Mouse (Mus musculus): ENCODE data around the gene Cfap44.
"Not testable (repeated sequence)": the region's sequence is repeated elsewhere in the genome, so short reads cannot be mapped to it uniquely, and the experiment has no call there.

Gene Cfap44

DNA sequence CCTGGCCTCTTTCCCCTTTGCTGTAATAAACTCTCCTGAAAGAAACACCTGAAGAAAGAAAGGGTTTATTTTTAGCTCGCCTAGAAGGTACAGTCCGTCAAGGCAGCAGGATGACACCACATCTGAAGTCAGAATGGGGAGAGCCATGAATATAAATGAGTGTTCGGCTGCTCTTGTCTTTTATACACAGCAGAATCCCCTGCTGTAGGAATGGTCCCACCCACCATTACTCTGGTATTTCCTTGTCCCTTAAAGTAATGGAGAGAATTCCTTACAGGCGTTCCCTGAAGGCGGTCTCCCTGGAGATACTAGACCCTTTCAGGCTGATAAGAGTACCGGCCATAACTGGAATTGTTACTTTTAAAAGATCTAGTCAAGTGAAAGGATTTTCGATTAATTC, 35.4 kb downstream of the Cfap44 start:
- no peak for DNase-seq (ENCODE audit: low spot score)

DNA sequence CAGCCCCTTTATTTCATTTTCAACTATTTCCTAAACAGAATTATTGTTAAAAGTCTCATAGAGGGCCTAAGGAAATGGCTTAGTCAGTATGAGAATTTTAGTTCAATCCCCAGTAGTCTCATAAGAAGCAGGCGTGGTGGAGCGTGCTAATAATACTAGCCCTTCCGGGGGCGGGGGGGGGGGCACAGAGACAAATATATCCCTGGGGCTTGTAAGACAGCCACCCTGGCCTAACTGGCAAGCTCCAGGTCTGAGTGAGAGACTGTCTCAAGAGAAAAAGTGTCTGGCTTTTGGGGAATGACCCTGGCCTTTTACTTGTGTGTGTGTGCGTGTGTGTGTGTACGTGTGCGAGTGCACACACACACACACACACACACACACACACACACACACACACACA, 40.3 kb downstream of the Cfap44 start:
- DNase-seq (ENCODE audit: low spot score) = no peak

DNA sequence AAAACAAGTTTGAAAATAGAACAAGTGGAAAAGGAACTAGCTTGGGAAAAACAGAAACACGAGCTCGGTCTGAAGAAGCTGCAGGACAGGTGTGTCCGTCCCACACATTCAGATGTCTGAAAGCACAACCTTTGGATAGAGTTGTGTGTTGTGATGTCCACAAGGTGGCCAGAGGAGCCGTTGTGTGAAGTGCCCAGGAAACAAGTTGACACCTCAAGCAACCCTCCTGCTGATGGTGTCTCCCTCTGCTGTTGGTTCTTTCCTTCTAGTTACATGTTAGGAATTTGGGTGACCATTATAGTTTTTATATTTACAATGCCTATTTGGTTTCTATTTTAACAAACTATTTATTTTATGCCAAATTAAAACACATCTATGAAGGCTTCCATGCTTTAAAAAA, 40.9 kb downstream of the Cfap44 start:
- DNase-seq (ENCODE audit: low spot score) = no peak

DNA sequence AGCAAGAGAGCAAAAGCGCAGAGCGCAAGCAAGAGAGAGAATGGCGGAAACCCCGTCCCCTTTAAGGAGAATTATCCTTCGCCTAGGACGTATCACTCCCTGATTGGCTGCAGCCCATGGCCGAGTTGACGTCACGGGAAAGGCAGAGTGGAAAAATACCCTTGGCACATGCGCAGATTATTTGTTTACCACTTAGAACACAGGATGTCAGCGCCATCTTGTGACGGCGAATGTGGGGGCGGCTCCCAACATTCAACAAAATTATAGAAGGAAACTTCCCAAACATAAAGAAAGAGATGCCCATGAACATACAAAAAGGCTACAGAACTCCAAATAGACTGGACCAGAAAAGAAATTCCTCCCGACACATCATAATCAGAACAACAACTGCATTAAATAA, 47.3 kb downstream of the Cfap44 start:
- not testable (repeated sequence) for DNase-seq (ENCODE audit: low spot score)

DNA sequence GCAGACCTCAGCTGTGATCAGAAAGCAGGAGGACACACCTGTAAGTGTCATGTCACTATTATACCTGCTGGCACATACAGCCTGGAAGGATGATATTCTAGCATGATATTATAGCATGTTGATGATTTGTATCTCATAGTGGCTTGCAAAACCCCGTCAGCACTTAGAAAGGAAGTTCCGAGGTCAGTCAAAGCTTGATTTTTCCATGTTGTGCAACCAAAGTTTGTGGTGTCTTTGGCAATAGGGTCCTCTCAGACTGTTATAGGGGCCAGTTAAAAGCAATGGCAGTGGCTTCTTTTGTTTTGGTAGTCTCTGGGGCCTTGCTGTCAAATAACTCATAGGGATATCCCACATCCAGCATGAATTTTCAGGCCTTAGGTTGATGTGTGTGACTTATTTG, 63.3 kb downstream of the Cfap44 start:
- no peak for DNase-seq (ENCODE audit: low spot score)

DNA sequence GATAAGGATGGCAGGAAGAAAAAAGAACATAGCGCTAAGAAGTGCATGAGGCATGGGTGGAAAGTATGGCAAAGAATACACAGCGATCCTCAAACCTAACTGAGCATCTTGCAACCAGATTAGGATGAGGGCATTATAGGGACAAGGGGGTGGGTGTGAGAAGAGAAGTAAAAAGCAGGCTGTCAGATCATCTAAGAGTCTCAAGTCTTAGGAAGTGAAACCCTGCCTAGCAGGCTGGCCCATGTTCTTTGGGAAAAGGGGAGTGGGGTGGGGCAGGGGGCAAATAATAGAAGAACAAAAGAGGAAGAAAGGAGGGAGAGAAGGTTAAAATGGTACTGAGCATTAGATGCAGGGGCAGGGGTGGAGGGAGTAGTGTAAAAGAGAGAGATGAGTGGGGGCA, 64.2 kb downstream of the Cfap44 start:
- DNase-seq (ENCODE audit: low spot score) = no peak

DNA sequence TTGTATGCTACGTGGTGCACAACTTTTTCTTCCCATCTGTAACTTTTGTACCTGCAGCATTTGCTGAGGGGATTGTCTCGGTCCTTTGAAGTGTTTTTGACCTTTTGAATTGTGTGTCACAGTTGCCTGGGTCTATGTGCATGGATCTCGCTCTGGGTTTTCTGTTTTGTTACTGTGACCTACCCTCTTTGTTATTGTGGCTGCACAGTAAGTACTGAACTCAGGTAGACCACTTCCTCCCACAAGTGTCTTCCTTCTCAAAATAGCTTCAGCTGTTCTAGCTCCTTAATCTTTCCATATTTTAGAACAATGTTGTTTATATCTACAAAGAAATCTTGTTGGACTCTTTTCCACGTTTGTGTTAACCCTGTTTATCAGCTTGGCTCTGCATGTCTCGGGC, 66.3 kb downstream of the Cfap44 start:
- DNase-seq (ENCODE audit: low spot score) = no peak

DNA sequence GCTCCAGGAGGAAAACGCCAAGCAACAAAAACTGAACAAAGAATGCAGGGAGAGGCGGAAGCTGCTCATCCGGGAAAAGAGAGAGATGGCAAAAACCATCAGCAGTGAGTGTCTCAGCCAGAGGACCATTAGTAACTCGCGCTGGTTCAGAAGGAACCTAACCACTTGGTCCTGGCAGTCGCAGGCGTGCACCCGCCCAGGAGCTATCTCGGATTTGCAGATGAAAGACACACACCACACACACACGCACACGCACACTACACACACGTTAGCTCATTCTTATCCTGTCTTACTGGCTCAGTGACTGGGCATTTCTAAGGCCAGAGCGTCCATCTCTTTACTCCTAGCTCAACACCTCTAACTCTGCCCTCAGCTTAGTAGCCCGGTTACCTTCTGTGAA, 80.7 kb downstream of the Cfap44 start:
- peak; percentile 54 for DNase-seq (ENCODE audit: low spot score)

DNA sequence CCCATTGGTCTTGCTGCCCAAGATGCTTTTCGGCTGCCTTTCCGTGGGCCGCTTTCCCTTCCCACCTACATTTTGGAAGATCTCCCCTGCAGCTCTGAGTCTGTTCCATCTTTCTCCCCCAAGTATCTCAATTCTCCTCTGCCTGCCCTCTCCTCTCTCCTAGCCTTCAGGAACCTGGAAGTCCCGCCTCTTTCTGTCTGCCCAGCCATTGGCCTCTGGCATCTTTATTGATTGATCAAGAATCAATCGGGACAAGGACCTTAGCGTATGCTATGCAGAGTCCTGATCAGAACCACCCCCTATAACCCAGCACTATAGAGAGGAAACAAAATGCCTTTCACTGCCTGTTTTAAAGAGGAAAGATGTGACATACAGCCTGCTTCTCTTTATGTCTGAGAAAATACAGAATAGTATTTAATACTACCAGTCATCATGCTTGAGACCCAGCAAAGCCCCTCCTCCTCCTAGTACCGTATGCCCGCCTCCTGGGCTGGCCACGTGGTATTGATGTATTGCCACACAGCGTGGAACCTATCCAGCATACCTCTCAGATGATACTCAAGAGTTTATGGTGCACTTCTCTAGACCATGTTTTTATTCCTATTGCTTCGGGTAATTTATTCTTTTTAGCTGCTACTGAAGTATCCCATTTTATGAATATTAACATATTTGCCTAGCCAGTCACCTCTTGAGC, 81.2 kb downstream of the Cfap44 start:
- DNase-seq (ENCODE audit: low spot score) = peak; percentile 44

DNA sequence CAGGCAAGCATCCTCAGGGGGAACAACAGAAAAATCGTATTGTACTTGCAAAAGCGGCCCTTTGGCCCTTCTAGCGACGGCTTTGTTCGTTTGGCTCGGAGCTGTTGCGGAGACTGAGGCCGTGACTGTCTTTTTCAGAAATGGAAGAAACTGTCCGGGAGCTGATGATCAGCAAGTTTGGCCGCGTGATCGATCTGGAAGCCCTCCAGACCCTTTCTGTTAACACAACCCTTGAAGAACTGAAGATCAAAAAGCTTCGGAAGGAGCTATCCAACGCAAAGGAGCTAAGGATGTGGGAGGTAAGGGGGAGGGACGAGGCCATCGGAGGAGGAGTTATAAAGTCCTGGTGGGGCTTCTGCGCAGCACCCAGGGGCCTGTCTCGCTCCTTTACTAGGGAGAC, 84.2 kb downstream of the Cfap44 start:
- DNase-seq (ENCODE audit: low spot score) = no peak

DNA sequence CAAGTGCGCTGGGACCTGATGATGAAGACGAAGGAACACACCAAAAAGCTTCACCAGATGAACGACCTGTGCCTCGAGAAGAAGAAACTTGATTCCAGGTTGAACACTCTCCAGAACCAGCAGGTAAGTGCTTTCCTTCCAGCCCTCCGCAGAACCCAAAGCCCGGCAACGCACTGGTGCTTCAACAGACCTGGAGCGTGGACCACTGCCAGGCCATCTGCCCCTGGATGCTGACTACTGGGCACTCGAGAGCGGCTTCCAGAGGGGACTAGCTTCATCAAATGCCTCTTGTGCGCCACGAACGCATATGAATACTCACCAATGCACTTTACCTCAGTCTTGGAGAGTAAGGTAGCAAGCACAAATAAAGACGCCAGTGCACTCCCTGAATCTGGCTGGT, 85.3 kb downstream of the Cfap44 start:
- no peak for DNase-seq (ENCODE audit: low spot score)

DNA sequence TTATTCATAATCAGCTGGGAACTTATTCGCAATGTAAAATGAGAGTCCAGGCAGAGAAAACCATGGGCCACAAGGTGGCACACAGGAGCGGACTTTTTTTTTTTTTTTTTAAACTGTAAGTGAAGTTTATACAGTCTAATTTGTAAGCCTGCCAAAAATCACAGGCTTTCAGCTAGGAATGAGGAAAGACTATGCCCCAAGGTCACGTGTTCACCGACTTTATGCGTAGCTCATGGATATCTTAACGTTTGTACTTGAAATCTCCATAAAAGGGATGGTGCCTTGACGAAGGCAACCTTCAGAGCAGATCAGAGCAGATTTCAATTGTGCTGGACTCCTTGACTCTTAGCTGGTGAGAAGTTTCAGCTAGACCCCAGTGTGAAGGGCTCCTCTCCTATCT, 86.0 kb downstream of the Cfap44 start:
- no peak for DNase-seq (ENCODE audit: low spot score)

DNA sequence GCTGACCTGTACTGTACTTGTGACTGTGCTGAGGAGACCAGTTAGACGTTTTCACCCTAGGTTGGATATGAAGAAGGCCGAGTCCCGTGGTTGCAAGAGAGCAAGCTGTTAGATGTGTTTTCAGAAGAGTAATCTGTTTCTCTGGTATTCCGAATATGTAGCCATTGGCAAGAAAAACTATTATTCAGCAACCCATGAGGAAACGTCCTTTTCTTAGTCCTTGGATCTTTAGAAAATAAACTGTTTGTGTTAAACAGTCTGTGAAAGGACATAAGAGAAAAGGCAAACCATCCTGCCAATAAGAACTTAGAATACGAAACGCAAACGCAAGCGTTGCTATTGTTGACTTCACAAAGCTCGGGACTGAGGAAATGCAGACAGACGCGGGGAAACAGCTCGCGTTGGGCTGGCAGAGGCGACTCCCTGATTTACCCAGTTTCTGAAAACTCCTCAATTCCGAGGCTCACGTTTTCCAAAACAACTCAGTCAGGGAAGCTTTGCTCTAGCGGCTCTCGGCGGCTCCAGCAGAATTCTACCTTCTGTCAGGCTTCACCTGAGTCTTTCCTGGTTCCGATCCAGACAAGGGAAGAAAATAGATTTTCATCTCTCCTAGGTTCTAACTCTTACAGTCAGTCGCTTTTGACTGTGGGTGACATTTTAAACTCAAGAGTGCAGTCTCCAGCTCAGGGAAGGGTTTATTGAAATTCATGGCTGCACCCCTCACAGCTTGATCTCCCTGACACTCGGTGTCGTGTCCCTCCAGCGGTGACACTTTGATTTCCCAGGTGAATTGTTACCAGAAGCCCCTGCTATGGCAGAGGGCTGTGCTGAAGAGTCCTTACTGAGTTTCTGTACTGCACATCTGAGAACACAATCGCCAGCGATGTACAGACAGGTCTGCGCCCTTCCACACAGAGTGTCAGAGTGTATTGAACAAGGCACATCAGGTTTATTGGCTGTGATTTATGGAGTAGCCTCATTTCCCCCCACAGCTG, 87.3 kb downstream of the Cfap44 start:
- DNase-seq (ENCODE audit: low spot score) = no peak

DNA sequence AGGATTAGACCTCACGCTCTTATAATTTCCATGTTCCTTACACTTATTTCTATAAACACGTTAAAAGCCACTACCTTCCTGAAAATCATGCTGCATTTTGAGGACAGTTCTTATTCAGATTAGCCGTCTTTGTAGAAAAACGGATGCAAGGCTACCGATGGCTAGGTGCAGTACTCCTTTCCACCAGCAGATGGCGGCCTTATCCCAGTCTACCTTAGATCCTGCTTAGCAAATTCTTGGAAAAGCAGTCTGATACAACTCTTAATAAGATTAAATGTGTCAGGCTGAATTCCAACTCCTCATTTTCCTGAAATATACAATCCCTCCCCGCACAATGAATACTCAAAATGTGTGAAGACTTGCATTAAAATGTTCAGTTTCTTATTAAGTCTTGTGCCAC, 89.5 kb downstream of the Cfap44 start:
- peak; percentile 50 for DNase-seq (ENCODE audit: low spot score)

DNA sequence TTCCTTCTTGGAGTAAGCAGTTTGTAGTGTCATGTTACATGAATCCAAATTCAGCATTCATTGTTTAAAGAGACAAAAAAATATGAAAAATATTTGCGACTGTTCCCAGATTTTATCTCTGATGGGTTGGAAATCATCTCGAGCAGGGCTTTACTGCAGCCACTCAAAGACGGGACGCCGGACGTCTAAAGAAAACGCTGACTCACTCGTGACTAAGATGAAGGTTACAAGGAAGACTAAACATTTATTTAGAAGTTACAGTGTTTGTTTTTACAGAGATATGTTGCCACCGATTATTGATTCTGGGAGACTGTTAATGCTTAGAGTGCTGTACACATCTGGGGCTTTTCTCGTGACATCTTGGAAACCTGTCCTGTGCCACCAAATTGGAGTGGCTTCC, 90.2 kb downstream of the Cfap44 start:
- DNase-seq (ENCODE audit: low spot score) = no peak

DNA sequence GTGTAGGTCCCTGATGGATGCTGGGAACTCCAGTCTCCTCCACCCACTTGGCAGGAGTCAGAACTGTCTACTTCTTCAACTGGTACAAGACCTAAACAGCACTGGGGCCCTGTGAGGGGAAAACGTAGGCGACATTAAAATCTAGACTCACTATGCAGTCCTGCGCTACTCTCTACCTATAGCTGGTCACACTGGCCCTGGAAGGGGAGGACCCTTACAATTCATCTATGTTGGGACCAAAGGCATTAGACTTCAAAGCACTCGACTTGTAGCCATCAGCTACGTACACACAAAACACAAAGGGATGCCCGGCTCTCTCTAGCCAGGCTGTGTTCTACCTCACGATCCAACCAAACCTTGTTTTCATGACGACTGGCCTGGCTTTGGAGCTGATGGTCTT, 91.1 kb downstream of the Cfap44 start:
- DNase-seq (ENCODE audit: low spot score) = no peak

DNA sequence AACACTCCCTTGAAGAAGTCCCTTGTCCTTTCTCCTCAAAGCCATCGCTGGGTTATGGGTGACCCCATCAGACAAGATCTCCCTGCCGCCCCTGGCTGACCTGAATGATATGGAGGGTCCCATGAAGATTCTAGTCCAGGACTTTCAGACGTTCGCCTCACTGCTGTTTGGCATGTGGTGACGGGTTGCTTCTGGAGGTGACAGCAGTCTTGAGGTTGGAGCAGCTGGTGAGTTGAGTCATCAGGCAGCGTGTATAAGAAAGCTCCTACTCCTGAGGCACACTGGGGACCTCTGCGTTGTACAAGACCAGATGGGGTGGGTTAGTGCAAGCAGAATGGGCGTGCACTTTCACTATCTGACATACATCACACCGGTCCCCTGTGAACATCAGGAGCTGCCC, 92.0 kb downstream of the Cfap44 start:
- no peak for DNase-seq (ENCODE audit: low spot score)

DNA sequence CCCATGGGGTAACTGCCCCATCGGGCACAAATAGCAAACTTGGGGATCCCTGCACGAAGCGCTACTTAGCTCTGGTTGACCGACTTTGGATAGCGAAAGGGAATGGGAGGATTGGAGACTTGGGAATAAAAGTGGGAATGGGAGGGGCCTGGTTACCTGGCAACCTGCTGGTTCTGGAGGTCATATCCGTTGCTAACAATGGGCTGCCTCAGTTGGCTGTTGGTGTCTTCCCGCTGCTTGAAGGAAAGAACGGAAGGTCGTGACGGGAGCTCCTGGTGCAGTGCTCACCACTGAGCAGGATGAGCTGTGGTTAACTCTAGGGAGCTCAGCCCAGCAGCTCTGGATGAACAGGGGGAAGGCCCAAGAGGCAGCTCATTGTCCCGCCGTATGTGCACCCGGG, 92.6 kb downstream of the Cfap44 start:
- no peak for DNase-seq (ENCODE audit: low spot score)

DNA sequence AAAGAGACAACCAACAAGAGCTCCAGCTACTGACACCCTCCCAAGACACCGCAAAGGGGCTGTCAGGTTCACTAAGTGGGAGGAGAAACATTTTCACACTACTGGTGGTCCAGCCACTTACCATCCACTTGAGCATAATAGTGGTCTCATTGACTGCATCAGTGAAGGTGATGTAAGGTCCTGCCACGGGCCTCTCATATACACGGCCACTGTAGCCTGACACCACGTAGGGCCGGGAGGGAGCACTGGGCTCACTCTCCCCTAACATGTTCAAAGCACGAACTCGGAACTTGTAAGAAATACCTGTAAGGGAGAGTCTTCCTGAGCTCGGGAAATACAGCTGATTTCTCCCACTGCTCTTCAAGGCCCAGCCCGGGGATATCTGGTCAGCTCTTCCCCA, 96.5 kb downstream of the Cfap44 start:
- DNase-seq (ENCODE audit: low spot score) = no peak

DNA sequence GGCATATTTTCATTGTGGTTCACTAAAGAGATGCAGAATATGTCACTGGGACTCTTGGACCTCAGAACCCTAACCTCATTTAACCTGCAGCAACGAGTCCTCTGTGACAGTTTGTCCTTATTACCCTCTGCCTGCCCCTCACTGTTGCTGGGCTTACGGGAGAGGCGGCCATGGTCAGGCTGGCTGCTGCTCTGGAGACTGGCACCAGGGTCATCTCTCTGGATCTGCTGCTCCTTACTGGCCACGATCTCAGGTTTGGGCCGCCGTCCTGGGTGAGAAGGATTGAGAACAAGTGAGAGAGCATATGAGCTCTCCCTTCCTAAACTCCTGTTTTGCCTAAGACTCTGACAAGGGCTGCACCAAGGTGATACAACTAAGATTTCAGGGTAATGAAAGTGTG, 97.6 kb downstream of the Cfap44 start:
- DNase-seq (ENCODE audit: low spot score) = no peak

DNA sequence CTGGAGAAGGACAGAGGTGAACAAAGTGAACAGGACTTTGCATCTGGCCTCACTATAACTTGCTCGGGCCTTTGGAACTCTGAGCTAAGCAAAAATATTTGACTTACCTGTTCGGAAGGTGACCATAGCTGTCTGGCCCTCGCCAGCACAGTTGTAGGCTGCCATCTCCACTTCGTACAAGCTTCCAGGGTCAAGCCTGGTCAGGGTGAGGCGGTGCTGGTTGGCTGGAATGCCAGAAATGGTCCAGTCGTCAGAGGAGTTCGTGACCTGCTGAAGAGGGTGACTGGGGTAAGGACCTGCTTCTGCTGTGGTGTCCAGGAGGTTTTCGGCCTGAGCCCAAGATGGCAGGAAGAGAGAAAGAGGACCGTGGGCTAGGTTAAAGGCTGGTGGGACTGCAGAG, 98.1 kb downstream of the Cfap44 start:
- DNase-seq (ENCODE audit: low spot score) = no peak

DNA sequence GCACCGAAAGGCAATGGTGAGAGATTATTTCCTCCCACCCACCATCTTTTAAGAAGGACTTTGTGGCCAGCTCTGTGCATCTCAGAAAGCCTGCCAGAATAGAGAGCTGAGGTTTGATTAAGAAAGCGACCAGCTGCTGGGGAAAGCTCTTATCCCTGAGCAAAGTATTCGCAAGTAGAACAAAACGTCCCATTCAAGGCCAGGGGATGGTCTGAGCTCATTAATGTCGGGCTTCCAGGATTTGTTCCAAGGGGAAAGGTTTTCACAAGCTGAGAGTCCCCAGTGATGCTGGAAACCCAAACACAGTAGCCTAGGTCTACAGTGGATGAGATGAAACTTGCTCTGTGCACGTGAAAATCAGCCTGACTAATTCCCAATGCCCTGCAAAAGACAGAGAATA, 99.3 kb downstream of the Cfap44 start:
- no peak for DNase-seq (ENCODE audit: low spot score)

DNA sequence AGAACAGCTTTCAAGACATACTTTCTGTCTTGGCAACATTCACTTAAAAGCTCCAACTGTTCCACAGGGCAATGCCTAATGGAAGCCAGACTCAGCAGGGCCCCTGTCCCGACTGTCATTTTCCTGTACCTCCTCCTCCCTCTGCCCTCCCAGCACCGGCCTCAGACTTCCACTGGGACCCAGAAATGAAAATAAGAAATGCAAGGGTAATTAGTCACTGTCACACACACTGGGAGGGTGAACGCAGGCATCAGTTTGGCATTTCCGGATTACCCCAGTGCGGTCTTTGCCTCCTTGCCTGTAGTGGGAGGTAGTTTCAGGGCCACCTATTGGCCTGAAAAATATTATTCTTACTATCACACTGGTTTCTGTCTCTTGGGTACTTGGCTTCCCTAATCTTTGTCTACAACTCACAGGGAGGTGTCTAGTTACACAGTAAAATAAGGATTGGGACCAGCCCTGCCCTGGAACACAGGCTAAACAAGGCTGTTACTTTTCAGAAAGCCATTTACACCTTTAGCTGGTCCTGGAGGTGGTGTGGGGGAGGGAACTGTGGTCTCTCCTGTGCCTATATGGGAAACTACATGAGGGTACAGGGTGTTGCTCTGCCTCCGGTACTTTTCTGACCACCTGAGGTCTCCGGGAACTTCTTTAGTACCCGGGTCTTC, 100.0 kb downstream of the Cfap44 start:
- DNase-seq (ENCODE audit: low spot score) = no peak

Data from spleen, adult 12 weeks (tissue).